Mouse (Mus musculus) ZHBTc4 (cell line): ENCODE results near the gene Lrrc23.

Experiments used
- DNase-seq: peaks from one replicate; pipeline ENCODE4 v3.0.0-alpha.2; 2011; ENCODE audit warnings: low read depth, low spot score

Gene Lrrc23

GRCm38 (mm10) chr6:124742839-124743514, 36.5 kb downstream of the Lrrc23 start:
- no peak for DNase-seq

- no peak for DNase-seq
These were observed 37.7 kb downstream of the Lrrc23 start for GRCm38 (mm10) chr6:124741842-124742241.

GRCm38 (mm10) chr6:124740888-124741761, 38.4 kb downstream of the Lrrc23 start, which contains the start of gene Grcc10:
Gene Grcc10, minus strand, starts transcription at chr6:124741374.
- peak; percentile 99 for DNase-seq

GRCm38 (mm10) chr6:124740211-124740887, 39.2 kb downstream of the Lrrc23 start:
- DNase-seq = no peak

GRCm38 (mm10) chr6:124739231-124739796, 40.2 kb downstream of the Lrrc23 start:
- DNase-seq = no peak

- peak; percentile 97 for DNase-seq
These were observed 41.0 kb downstream of the Lrrc23 start, which contains the start of gene Ptpn6 for GRCm38 (mm10) chr6:124738511-124739023. Gene Ptpn6, minus strand, starts transcription at chr6:124738714.

- no peak for DNase-seq
These were observed 42.5 kb downstream of the Lrrc23 start for GRCm38 (mm10) chr6:124737040-124737439.

GRCm38 (mm10) chr6:124734417-124734816, 45.1 kb downstream of the Lrrc23 start:
- DNase-seq = no peak

GRCm38 (mm10) chr6:124732476-124733370, 46.8 kb downstream of the Lrrc23 start:
- peak; percentile 73 for DNase-seq

- no peak for DNase-seq
These were observed 48.5 kb downstream of the Lrrc23 start for GRCm38 (mm10) chr6:124731038-124731437.

GRCm38 (mm10) chr6:124729850-124730705, 49.4 kb downstream of the Lrrc23 start:
- no peak for DNase-seq

- no peak for DNase-seq
These were observed 50.9 kb downstream of the Lrrc23 start for GRCm38 (mm10) chr6:124728621-124729020.

- DNase-seq = no peak
These were observed 55.1 kb downstream of the Lrrc23 start for GRCm38 (mm10) chr6:124724472-124724871.

- no peak for DNase-seq
These were observed 56.0 kb downstream of the Lrrc23 start for GRCm38 (mm10) chr6:124723541-124723940.

- DNase-seq = no peak
These were observed 56.6 kb downstream of the Lrrc23 start for GRCm38 (mm10) chr6:124722876-124723473.

- DNase-seq = no peak
These were observed 58.6 kb downstream of the Lrrc23 start for GRCm38 (mm10) chr6:124720904-124721303.
